Mouse (Mus musculus) olfactory bulb, adult 2 months (tissue): Measurements from ENCODE around the gene Msmb.

ENCODE experiments used
- CTCF ChIP-seq: fragments of 200-500 bp; IDR thresholded peaks from 2 replicates; pipeline ENCODE4 v1.5.1; 2012; ENCODE audit warnings: low read depth, mild to moderate bottlenecking, low read length, moderate library complexity; ENCODE audit not compliant: insufficient read depth
- POLR2A ChIP-seq: fragments of 200-500 bp; IDR thresholded peaks from 2 replicates; pipeline ENCODE4 v1.6.1; 2012; ENCODE audit warnings: mild to moderate bottlenecking, low read depth, low read length, moderate library complexity; ENCODE audit not compliant: insufficient read depth

- TF ChIP-seq CTCF, result no peak
- TF ChIP-seq POLR2A, result no peak
Observed at GRCm38 (mm10) chr14:32131836-32132235, 10.0 kb upstream of the Msmb start.
